10 mouse cellular contexts compared by ENCODE assay signal in the genomic region with DNA sequence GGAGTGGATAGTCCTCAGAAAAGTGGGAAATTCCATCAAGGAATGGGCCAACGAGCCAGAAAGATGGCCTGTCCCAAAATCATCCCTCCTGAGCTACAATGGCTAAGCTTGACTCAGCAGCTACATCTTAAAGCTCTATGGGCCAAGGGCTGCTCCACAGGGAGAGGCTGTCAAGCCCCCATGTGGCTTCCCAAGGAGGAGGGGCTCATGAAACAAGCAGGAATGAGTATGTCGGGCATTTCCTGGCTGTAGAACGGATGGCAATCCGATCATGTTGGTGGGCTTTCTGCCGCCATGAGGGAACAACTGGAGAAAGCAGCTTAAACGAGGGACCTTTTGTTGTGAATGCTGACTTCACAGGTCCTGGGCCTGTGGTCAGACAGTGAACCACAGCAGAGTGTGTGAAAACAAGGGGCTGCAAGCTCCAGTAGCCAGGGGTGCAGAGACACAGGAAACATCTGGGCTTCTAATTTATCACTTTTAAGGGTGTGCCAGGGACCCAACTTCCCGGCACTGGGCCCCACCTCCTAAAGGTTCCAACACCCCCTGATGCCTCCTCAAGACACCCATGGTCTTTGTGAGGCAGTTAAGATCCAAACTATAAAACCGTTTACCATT. TPM values are rescaled to one million over a fixed set of nuclear protein-coding genes. Genes with fewer than 3 reads are reported as not detected.
DNase-seq lines count a peak whose midpoint lies in the region; ATAC-seq and TF ChIP-seq lines count a peak whose summit lies in the region.
"Had no signal": no experiment of that assay in that cellular context is flagged by ENCODE, and none has a peak within 500 bp of the region (broad histone marks: within the 10 kb centered on the region; RNA-seq: fewer than 3 reads in every experiment).

No protein-coding gene starts in this region.

- H3K4me1 ChIP-seq in brown adipose tissue, adult 24 weeks (ENCODE audit: control insufficient read depth, insufficient read depth, insufficient read length, low read length): peaks cover 30% of the 10 kb centered on the region
- no peaks in the 10 kb centered on the region for H3K4me1 ChIP-seq in kidney, postnatal 0 days (replicated peaks; ENCODE audit: insufficient read depth, low read length)
- H3K4me1 ChIP-seq in midbrain, embryonic 10.5 days: peaks cover 3% of the 10 kb centered on the region; the same call in 1 of the 2 replicates

- no peak for TF ChIP-seq CTCF in kidney, postnatal 0 days (IDR thresholded peaks at IDR 0.05; ENCODE audit: low read depth)

- no peaks in the 10 kb centered on the region for H3K27me3 ChIP-seq in kidney, postnatal 0 days (ENCODE audit: insufficient read depth, low read length)
- H3K27me3 ChIP-seq in midbrain, embryonic 10.5 days (ENCODE audit: low read depth, poor library complexity, severe bottlenecking): no peaks in the 10 kb centered on the region
- H3K27me3 ChIP-seq: heart, embryonic 13.5 days; neural tube, embryonic 13.5 days had no signal

- H3K27ac ChIP-seq in brown adipose tissue, adult 24 weeks (replicated peaks; ENCODE audit: low read depth, low read length): peak overlapping the region; percentile 84
- H3K27ac ChIP-seq in kidney, postnatal 0 days: peak overlapping the region; percentile 37; the same call in 1 of the 2 replicates
- no peak overlapping the region for H3K27ac ChIP-seq in midbrain, embryonic 10.5 days (replicated peaks)
- H3K27ac ChIP-seq: heart, embryonic 13.5 days; neural tube, embryonic 13.5 days had no signal

- H3K4me2 ChIP-seq in kidney, postnatal 0 days (ENCODE audit: low read length): no peak overlapping the region
- H3K4me2 ChIP-seq: heart, embryonic 13.5 days; neural tube, embryonic 13.5 days had no signal

- 49% methylated on average over 8 of the region's 8 CpGs for WGBS in kidney, postnatal 0 days
- 71% methylated on average over 8 of the region's 8 CpGs for WGBS in midbrain, embryonic 10.5 days

- DNase-seq in A20 (ENCODE audit: low read depth, low spot score) (peak; percentile 85), MN1 (ENCODE audit: low spot score) (no peak)
- DNase-seq in kidney, postnatal 0 days (ENCODE audit: low spot score): peak; percentile 48
- DNase-seq in midbrain, embryonic 10.5 days (ENCODE audit: low spot score): no peak
- no peak for DNase-seq in adrenal gland, postnatal 10 days
- DNase-seq in right cerebral cortex, adult 2 months (ENCODE audit: low spot score in 2 of 2): no peak

- no peaks in the 10 kb centered on the region for H3K36me3 ChIP-seq in kidney, postnatal 0 days (ENCODE audit: insufficient read depth, low read length)
- no peaks in the 10 kb centered on the region for H3K36me3 ChIP-seq in midbrain, embryonic 10.5 days
- H3K36me3 ChIP-seq: heart, embryonic 13.5 days; neural tube, embryonic 13.5 days had no signal

- H3K9me3 ChIP-seq in kidney, postnatal 0 days (replicated peaks; ENCODE audit: low read length): no peaks in the 10 kb centered on the region
- H3K9me3 ChIP-seq in midbrain, embryonic 10.5 days (replicated peaks): no peaks in the 10 kb centered on the region
- H3K9me3 ChIP-seq: heart, embryonic 13.5 days; neural tube, embryonic 13.5 days had no signal

- H3K9ac ChIP-seq in kidney, postnatal 0 days (ENCODE audit: low read depth, low read length): no peak overlapping the region
- H3K9ac ChIP-seq: heart, embryonic 13.5 days; neural tube, embryonic 13.5 days had no signal

- no peak; the same call in 1 of the 2 replicates for ATAC-seq in kidney, postnatal 0 days (replicated peaks; ENCODE audit: low FRiP score, low read depth)
- ATAC-seq in megakaryocyte-erythroid progenitor cell, adult 5-6 weeks (replicated peaks; ENCODE audit: low FRiP score, low TSS enrichment, poor library complexity, severe bottlenecking): peak; percentile 67

- no peak overlapping the region for H3K4me3 ChIP-seq in brown adipose tissue, adult 24 weeks (ENCODE audit: insufficient read depth, low read depth, low read length)
- H3K4me3 ChIP-seq in kidney, postnatal 0 days (replicated peaks; ENCODE audit: low read depth, low read length): no peak overlapping the region
- no peak overlapping the region for H3K4me3 ChIP-seq in midbrain, embryonic 10.5 days
- H3K4me3 ChIP-seq: heart, embryonic 13.5 days; neural tube, embryonic 13.5 days had no signal

RNA-seq across cellular contexts. Expression of a gene that starts 53.5 kb away (rescaled TPM):
- 4.7 and 12.9 TPM in 2 replicates for polyA plus RNA-seq in brown adipose tissue, adult 24 weeks (2012; ENCODE audit: insufficient read depth, insufficient read length, missing spikeins)
- polyA plus RNA-seq in kidney, postnatal 0 days (2015; fragmentation: Nextera tagmentation; extraction: Ambion mirVana): 7.5 and 8.4 TPM in 2 replicates
- 7.4 and 9.0 TPM in 2 replicates for total RNA-seq in megakaryocyte-erythroid progenitor cell, adult 5-6 weeks (2014; fragmentation: Nextera tagmentation)
- total RNA-seq in megakaryocyte-erythroid progenitor cell, adult 5-6 weeks (2017): 7.8 and 8.0 TPM in 2 replicates
- 4.6 and 5.9 TPM in 2 replicates for polyA plus RNA-seq in midbrain, embryonic 10.5 days (2016; fragmentation: Nextera tagmentation; extraction: Ambion mirVana)
- 10 to 100 TPM; 20.6 to 22.0 TPM for total RNA-seq in adrenal gland, postnatal 10 days (2021)

Comparison
In these comparisons a context has a peak if more than half of its experiments do, and no peak if none do; other contexts are left out.
1. DNase-seq: peak in A20 (single experiment) and kidney, postnatal 0 days (single experiment); none in midbrain, embryonic 10.5 days (single experiment), MN1 (single experiment), adrenal gland, postnatal 10 days (single experiment) and right cerebral cortex, adult 2 months (0 of 2).